Mouse (Mus musculus) heart, adult 8-10 months (tissue): ENCODE results near the gene Mks1. TPM values are rescaled to one million over a fixed set of nuclear protein-coding genes. Genes with fewer than 3 reads are reported as not detected.
"Not testable (repeated sequence)": the region's sequence is repeated elsewhere in the genome, so short reads cannot be mapped to it uniquely, and the experiment has no call there.

Experiments used
- DNase-seq: peaks from one replicate; pipeline ENCODE4 v3.0.0; 2022; ENCODE audit warnings: low spot score
- total RNA-seq, 4 experiments: library from RNA; stranded (reverse); gene quantifications; 2 replicates each; pipeline ENCODE4 v1.2.4; 2022

Gene Mks1
- total RNA-seq = 1 to 10 TPM; 2.2 to 4.0 (median 3.4) TPM

- DNase-seq = peak; percentile 86
These were observed at the start of gene Mks1 for GRCm38 (mm10) chr11:87852690-87853596. Gene Mks1 (plus strand): TSS chr11:87853215.

GRCm38 (mm10) chr11:87805448-87805847, 47.6 kb upstream of the Mks1 start:
- no peak for DNase-seq

GRCm38 (mm10) chr11:87807433-87807832, 45.6 kb upstream of the Mks1 start:
- no peak for DNase-seq

GRCm38 (mm10) chr11:87808236-87808635, 44.8 kb upstream of the Mks1 start:
- DNase-seq = no peak

- no peak for DNase-seq
These were observed 41.6 kb upstream of the Mks1 start for GRCm38 (mm10) chr11:87811396-87811795.

GRCm38 (mm10) chr11:87814831-87815230, 38.2 kb upstream of the Mks1 start:
- no peak for DNase-seq

GRCm38 (mm10) chr11:87816707-87817442, 36.1 kb upstream of the Mks1 start:
- DNase-seq = no peak

- DNase-seq = no peak
These were observed 35.6 kb upstream of the Mks1 start for GRCm38 (mm10) chr11:87817443-87817773.

GRCm38 (mm10) chr11:87821502-87821901, 31.5 kb upstream of the Mks1 start:
- no peak for DNase-seq

- no peak for DNase-seq
These were observed 24.6 kb upstream of the Mks1 start, which contains the start of gene Lpo for GRCm38 (mm10) chr11:87828239-87828900. Gene Lpo (minus strand): TSS chr11:87828289.

GRCm38 (mm10) chr11:87840676-87841075, 12.3 kb upstream of the Mks1 start:
- DNase-seq = no peak

GRCm38 (mm10) chr11:87841436-87841835, 11.6 kb upstream of the Mks1 start:
- no peak for DNase-seq

- no peak for DNase-seq
These were observed 5.9 kb upstream of the Mks1 start for GRCm38 (mm10) chr11:87846968-87847600.

GRCm38 (mm10) chr11:87847884-87848283, 5.1 kb upstream of the Mks1 start:
- DNase-seq = no peak

GRCm38 (mm10) chr11:87853597-87853954, 561 bp downstream of the Mks1 start:
- no peak for DNase-seq

- DNase-seq = no peak
These were observed 1.5 kb downstream of the Mks1 start for GRCm38 (mm10) chr11:87854550-87854949.

GRCm38 (mm10) chr11:87859273-87859672, 6.3 kb downstream of the Mks1 start:
- DNase-seq = no peak

GRCm38 (mm10) chr11:87860426-87860825, 7.4 kb downstream of the Mks1 start:
- DNase-seq = no peak

GRCm38 (mm10) chr11:87862805-87863204, 9.8 kb downstream of the Mks1 start:
- DNase-seq = no peak

- DNase-seq = not testable (repeated sequence)
These were observed 13.9 kb downstream of the Mks1 start for GRCm38 (mm10) chr11:87866891-87867290.

- no peak for DNase-seq
These were observed 17.1 kb downstream of the Mks1 start for GRCm38 (mm10) chr11:87870096-87870495.

GRCm38 (mm10) chr11:87871766-87872165, 18.8 kb downstream of the Mks1 start:
- DNase-seq = no peak
